Mouse (Mus musculus): ENCODE measurements around the gene Stat4. TPM values are rescaled to one million over a fixed set of nuclear protein-coding genes. Genes with fewer than 3 reads are reported as not detected.

Stat4 gene
- polyA plus RNA-seq (2015; fragmentation: Nextera tagmentation; extraction: Ambion mirVana) = 2.5 and 3.7 TPM in 2 replicates

- H3K4me3 ChIP-seq (replicated peaks; ENCODE audit: low read length) = no peak within 1 kb of the TSS
- 82% methylated on average over 5 of the region's 5 CpGs for WGBS
- no peaks in the 10 kb centered on the region for H3K4me1 ChIP-seq (ENCODE audit: control insufficient read depth, insufficient read depth, low read length)
These were observed at the start of gene Stat4 for GRCm38 (mm10) chr1:51986848-51987247. Gene Stat4, plus strand, starts transcription at chr1:51987148.

DNA sequence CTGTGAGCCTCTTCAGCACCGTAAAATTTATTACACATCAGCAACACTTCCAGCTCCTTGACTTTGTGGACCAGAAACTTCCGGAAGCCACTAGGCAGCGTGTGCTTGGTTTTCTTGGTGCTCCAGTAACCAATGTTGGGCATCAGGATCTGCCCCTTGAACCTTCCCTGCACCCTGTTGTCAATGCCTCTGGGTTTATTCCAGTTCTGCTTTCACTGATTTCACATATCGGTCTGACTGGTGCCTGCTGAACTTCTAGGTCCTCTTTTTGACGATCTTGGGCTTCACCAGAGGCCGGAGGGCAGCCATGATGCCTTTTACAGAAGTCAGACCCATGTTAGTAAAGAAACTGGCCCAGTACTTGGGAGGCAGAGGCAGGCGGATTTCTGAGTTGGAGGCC, 48.6 kb upstream of the Stat4 start:
- Histone ChIP-seq H3K36me3 (ENCODE audit: control insufficient read depth, insufficient read depth, low read length) (no peaks in the 10 kb centered on the region), H3K9me3 (replicated peaks; ENCODE audit: control insufficient read depth, low read length) (no peaks in the 10 kb centered on the region), H3K4me2 (ENCODE audit: low read depth, low read length) (no peak overlapping the region), H3K4me1 (ENCODE audit: control insufficient read depth, insufficient read depth, low read length) (no peaks in the 10 kb centered on the region), H3K27me3 (ENCODE audit: control insufficient read depth, insufficient read depth, low read length) (no peaks in the 10 kb centered on the region), H3K9ac (ENCODE audit: low read length) (no peak overlapping the region), H3K27ac (ENCODE audit: low read length) (no peak overlapping the region), H3K4me3 (replicated peaks; ENCODE audit: low read length) (no peak overlapping the region)
- WGBS = 88% methylated on average over 7 of the region's 7 CpGs
- ATAC-seq (ENCODE audit: insufficient read depth, low FRiP score) = no peak

More at GRCm38 (mm10) chr1:51986848-51987247, at the start of gene Stat4:
- Histone ChIP-seq H3K9ac (ENCODE audit: low read length) (no peak within 1 kb of the TSS), H3K27me3 (ENCODE audit: control insufficient read depth, insufficient read depth, low read length) (no peaks in the 10 kb centered on the region), H3K9me3 (replicated peaks; ENCODE audit: control insufficient read depth, low read length) (no peaks in the 10 kb centered on the region), H3K27ac (ENCODE audit: low read length) (no peak within 1 kb of the TSS), H3K4me2 (ENCODE audit: low read depth, low read length) (no peak within 1 kb of the TSS), H3K36me3 (ENCODE audit: control insufficient read depth, insufficient read depth, low read length) (no peaks in the 10 kb centered on the region)
- ATAC-seq (ENCODE audit: insufficient read depth, low FRiP score) = no peak

DNA sequence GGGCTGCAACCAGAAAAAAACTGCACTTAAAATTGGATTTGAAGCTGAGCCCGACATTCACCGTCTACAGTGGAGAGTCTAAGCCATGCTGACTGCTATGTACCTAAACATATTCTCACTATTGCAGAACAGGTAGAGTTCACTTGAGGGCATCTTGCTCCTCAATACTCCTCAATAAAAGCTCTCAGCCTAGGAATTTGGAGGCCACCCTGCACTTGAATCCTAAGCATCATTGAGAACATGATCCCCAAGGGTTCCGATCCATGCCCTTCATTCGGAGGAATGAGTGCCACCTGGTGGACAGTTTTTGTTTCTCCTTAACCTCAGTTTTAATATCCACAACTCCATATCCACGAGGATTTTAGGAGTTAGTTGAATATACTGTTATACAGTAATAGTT, 42.2 kb upstream of the Stat4 start:
- Histone ChIP-seq H3K4me2 (ENCODE audit: low read depth, low read length) (no peak overlapping the region), H3K9ac (ENCODE audit: low read length) (no peak overlapping the region), H3K27ac (ENCODE audit: low read length) (no peak overlapping the region), H3K27me3 (ENCODE audit: control insufficient read depth, insufficient read depth, low read length) (no peaks in the 10 kb centered on the region), H3K4me1 (ENCODE audit: control insufficient read depth, insufficient read depth, low read length) (no peaks in the 10 kb centered on the region; the same call in 1 of the 2 replicates), H3K4me3 (replicated peaks; ENCODE audit: low read length) (no peak overlapping the region), H3K36me3 (ENCODE audit: control insufficient read depth, insufficient read depth, low read length) (no peaks in the 10 kb centered on the region), H3K9me3 (replicated peaks; ENCODE audit: control insufficient read depth, low read length) (no peaks in the 10 kb centered on the region)
- 41% methylated on average over 5 of the region's 5 CpGs for WGBS
- ATAC-seq (ENCODE audit: insufficient read depth, low FRiP score) = no peak

DNA sequence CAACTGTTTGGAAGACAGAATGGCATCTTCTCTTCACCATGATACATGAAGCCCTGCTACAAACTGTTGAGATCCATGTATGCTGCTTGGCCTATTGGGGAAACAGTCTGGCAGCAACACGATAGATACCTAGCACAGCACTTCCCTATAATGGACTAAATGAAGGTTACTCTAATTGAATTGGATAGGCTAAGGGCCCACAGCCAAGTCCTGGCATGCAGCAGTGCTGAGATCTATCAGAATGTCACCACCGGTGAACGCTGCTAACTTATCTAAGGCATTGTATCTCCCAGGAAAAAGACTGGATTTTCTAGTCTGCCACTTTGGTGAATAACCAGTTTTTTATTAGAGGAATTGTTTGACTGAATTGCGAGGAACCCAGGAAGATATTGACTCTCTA, 39.8 kb upstream of the Stat4 start:
- Histone ChIP-seq H3K9ac (ENCODE audit: low read length) (no peak overlapping the region), H3K27me3 (ENCODE audit: control insufficient read depth, insufficient read depth, low read length) (no peaks in the 10 kb centered on the region), H3K4me1 (ENCODE audit: control insufficient read depth, insufficient read depth, low read length) (no peaks in the 10 kb centered on the region; the same call in 1 of the 2 replicates), H3K27ac (ENCODE audit: low read length) (no peak overlapping the region), H3K36me3 (ENCODE audit: control insufficient read depth, insufficient read depth, low read length) (no peaks in the 10 kb centered on the region), H3K4me2 (ENCODE audit: low read depth, low read length) (no peak overlapping the region), H3K4me3 (replicated peaks; ENCODE audit: low read length) (no peak overlapping the region), H3K9me3 (replicated peaks; ENCODE audit: control insufficient read depth, low read length) (no peaks in the 10 kb centered on the region)
- 58% methylated on average over 4 of the region's 4 CpGs for WGBS
- ATAC-seq (ENCODE audit: insufficient read depth, low FRiP score) = no peak

DNA sequence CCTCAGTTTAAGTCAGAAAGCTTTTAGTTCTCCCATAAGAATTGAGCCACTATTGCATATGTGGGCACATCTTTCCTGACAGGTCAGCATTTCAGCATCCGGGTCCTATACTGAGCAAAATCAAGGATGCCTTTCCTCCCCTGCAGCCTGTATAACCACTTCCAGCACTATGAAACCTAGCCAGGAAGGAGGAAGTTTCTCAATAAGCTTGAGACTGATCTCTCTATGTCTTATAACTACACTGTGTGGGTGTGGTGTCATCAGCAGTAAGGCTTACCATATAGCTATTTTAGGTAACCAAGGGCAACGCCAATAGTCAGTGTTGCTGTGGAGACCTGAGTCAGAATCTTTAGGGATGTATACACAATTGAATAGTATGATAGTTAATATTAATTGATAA, 22.3 kb upstream of the Stat4 start:
- H3K9me3 ChIP-seq (replicated peaks; ENCODE audit: control insufficient read depth, low read length) = no peaks in the 10 kb centered on the region
- peaks cover 8% of the 10 kb centered on the region for H3K4me1 ChIP-seq (ENCODE audit: control insufficient read depth, insufficient read depth, low read length)
- H3K27ac ChIP-seq (ENCODE audit: low read length) = no peak overlapping the region
- H3K4me2 ChIP-seq (ENCODE audit: low read depth, low read length) = no peak overlapping the region
- 92% methylated on average over 2 of the region's 2 CpGs for WGBS
- H3K36me3 ChIP-seq (ENCODE audit: control insufficient read depth, insufficient read depth, low read length) = no peaks in the 10 kb centered on the region
- H3K9ac ChIP-seq (ENCODE audit: low read length) = no peak overlapping the region
- ATAC-seq (ENCODE audit: insufficient read depth, low FRiP score) = no peak
- no peaks in the 10 kb centered on the region for H3K27me3 ChIP-seq (ENCODE audit: control insufficient read depth, insufficient read depth, low read length)
- no peak overlapping the region for H3K4me3 ChIP-seq (replicated peaks; ENCODE audit: low read length)

GRCm38 (mm10) chr1:51968994-51969393, 18.0 kb upstream of the Stat4 start:
- Histone ChIP-seq H3K4me2 (ENCODE audit: low read depth, low read length) (no peak overlapping the region), H3K4me3 (replicated peaks; ENCODE audit: low read length) (no peak overlapping the region), H3K9ac (ENCODE audit: low read length) (no peak overlapping the region), H3K27me3 (ENCODE audit: control insufficient read depth, insufficient read depth, low read length) (no peaks in the 10 kb centered on the region), H3K4me1 (ENCODE audit: control insufficient read depth, insufficient read depth, low read length) (peaks cover 9% of the 10 kb centered on the region), H3K9me3 (replicated peaks; ENCODE audit: control insufficient read depth, low read length) (no peaks in the 10 kb centered on the region), H3K36me3 (ENCODE audit: control insufficient read depth, insufficient read depth, low read length) (no peaks in the 10 kb centered on the region), H3K27ac (ENCODE audit: low read length) (no peak overlapping the region)
- 5% methylated on average over 1 of the region's 1 CpGs for WGBS
- ATAC-seq (ENCODE audit: insufficient read depth, low FRiP score) = peak; percentile 47; the same call in 1 of the 2 replicates

DNA sequence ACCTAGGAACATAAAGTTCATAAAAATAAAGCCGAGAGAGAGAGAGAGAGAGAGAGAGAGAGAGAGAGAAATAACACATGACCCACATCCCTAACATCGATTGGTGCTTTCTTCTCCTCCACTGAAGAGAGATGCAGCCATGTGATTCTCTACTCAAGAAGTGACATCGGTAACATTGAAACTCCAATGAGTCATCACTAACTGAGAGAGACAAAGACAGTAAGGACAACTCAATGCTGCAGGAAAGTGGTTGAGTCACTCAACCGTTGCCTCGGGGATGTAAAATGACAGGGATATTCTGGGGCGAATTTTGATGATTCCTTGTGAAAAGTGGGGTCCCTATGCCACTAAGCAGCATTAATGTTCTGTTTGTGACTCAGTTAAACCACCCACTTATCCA, 16.8 kb upstream of the Stat4 start:
- WGBS = 71% methylated on average over 6 of the region's 6 CpGs
- no peak for ATAC-seq (ENCODE audit: insufficient read depth, low FRiP score)
- Histone ChIP-seq H3K4me3 (replicated peaks; ENCODE audit: low read length) (no peak overlapping the region), H3K4me2 (ENCODE audit: low read depth, low read length) (no peak overlapping the region), H3K9ac (ENCODE audit: low read length) (no peak overlapping the region), H3K27ac (ENCODE audit: low read length) (no peak overlapping the region), H3K27me3 (ENCODE audit: control insufficient read depth, insufficient read depth, low read length) (no peaks in the 10 kb centered on the region), H3K36me3 (ENCODE audit: control insufficient read depth, insufficient read depth, low read length) (no peaks in the 10 kb centered on the region), H3K9me3 (replicated peaks; ENCODE audit: control insufficient read depth, low read length) (no peaks in the 10 kb centered on the region), H3K4me1 (ENCODE audit: control insufficient read depth, insufficient read depth, low read length) (peaks cover 9% of the 10 kb centered on the region)

DNA sequence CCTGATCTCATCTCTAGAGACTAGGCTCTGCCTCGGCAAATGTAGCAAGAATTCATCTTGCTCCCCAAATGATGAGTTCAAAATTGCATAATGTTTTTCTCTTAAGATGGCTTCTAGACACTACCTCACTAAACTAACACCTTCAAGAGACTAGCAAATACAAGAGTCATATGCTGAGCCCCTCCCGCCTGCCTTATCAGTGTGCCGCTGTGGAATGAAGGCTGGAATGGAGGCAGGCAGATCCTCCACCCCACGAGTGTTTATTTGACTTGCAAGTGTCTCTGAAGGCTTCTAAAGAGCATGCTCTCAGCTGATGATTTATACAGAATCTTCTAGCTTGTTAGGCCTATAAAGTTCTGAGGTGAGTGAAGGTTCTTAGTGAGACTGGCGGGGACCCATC, 11.4 kb upstream of the Stat4 start:
- no peak overlapping the region for H3K4me2 ChIP-seq (ENCODE audit: low read depth, low read length)
- no peaks in the 10 kb centered on the region for H3K9me3 ChIP-seq (replicated peaks; ENCODE audit: control insufficient read depth, low read length)
- no peak for ATAC-seq (ENCODE audit: insufficient read depth, low FRiP score)
- H3K27me3 ChIP-seq (ENCODE audit: control insufficient read depth, insufficient read depth, low read length) = no peaks in the 10 kb centered on the region
- no peaks in the 10 kb centered on the region for H3K36me3 ChIP-seq (ENCODE audit: control insufficient read depth, insufficient read depth, low read length)
- H3K9ac ChIP-seq (ENCODE audit: low read length) = no peak overlapping the region
- 52% methylated on average over 5 of the region's 5 CpGs for WGBS
- no peak overlapping the region for H3K4me3 ChIP-seq (replicated peaks; ENCODE audit: low read length)
- H3K27ac ChIP-seq (ENCODE audit: low read length) = no peak overlapping the region
- H3K4me1 ChIP-seq (ENCODE audit: control insufficient read depth, insufficient read depth, low read length) = no peaks in the 10 kb centered on the region

GRCm38 (mm10) chr1:51979048-51979447, 7.9 kb upstream of the Stat4 start:
- ATAC-seq (ENCODE audit: insufficient read depth, low FRiP score) = no peak
- WGBS = 91% methylated on average over 5 of the region's 5 CpGs
- Histone ChIP-seq H3K4me1 (ENCODE audit: control insufficient read depth, insufficient read depth, low read length) (no peaks in the 10 kb centered on the region), H3K4me2 (ENCODE audit: low read depth, low read length) (no peak overlapping the region), H3K9ac (ENCODE audit: low read length) (no peak overlapping the region), H3K36me3 (ENCODE audit: control insufficient read depth, insufficient read depth, low read length) (no peaks in the 10 kb centered on the region), H3K9me3 (replicated peaks; ENCODE audit: control insufficient read depth, low read length) (no peaks in the 10 kb centered on the region), H3K27ac (ENCODE audit: low read length) (no peak overlapping the region), H3K27me3 (ENCODE audit: control insufficient read depth, insufficient read depth, low read length) (no peaks in the 10 kb centered on the region), H3K4me3 (replicated peaks; ENCODE audit: low read length) (no peak overlapping the region)
